Mouse (Mus musculus): ENCODE results near the gene Rpusd3.

Gene Rpusd3

DNA sequence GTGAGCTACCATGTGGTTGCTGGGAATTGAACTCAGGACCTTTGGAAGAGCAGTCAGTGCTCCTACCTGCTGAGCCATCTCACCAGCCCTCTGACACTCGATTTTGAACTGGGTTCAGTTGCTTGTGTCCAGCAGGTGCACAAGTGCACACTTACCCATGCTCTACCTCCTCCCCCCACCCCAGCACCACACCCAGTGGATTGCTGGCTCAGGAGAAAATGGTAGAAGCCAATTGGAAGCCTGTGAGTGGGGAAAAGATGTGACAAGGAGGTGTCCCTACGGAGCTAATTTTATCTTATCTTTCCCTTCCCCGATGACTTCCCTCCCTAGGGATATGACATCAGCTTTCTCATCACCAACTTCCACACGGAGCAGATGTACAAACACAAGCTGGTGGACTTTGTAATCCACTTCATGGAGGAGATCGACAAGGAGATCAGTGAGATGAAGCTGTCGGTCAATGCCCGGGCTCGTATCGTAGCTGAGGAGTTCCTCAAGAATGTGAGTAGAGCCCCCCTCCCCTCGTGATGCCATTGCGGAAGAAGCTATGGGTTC lies 33.9 kb downstream of the Rpusd3 start:
- DNase-seq: no peak

DNA sequence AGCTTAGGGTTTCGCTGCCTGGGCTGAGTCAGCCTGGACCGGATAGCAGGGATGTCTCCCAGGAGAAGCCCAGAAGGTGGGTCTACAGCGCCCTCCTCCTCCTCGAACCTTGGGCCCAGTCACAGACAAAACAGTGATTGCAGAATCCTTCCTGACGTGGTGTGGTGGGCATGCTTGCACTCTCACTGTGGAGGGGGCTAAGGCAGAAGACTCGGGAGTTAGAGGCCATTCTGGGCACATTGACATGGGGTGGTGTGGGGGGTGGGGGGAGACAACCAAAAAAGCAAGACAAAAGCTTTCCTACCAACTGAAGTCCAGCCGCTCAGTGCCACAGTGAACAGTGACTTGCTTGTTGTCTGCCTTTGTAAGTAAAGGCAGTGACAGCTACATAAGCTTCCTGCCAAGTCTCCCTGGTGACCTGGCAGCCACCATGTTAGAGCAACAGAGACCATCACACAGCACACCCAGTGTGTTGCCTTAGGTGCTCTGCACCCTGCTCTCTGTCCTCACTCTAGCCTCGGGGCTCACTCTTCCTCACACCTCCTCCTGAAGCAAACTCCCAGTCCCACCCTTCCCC lies 34.7 kb downstream of the Rpusd3 start:
- no peak for DNase-seq

DNA sequence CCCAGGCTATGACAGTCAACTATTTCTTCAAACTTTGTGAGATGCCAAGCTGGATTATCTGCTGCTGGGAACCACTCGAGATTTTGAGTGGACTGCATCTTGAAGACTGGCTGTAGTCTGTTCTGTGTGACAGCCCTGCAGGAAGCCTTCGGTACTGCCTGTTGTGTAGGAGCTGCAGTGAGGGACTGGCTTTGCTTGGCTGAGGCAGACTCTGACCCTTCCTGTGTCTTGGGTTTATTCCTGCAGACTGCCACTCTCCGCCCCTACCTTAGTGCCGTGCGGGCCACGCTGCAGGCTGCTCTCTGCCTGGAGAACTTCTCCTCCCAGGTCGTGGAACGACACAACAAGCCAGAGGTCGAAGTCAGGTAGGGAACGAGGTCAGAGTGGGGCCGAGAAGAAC lies 38.7 kb downstream of the Rpusd3 start:
- DNase-seq: no peak

DNA sequence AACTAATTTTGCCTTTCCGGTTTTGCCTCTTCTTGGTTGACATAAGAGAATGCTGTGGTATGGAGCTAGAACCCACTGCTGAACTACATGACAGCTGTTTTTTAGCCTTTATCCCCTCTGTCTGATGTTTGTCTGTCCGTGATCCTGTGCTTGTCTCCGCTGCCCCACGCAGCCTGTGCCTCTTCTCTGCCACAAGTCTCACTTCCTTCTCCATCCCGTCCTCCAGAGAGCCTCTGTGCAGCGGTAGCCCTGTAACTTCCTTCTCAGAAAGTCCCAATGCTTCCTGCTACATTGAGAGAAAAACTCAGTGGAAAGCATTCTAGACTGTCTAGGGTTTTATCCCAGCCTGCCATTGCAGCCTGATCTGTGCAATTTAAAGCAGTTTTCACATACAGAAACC lies 39.9 kb downstream of the Rpusd3 start:
- no peak for DNase-seq

DNA sequence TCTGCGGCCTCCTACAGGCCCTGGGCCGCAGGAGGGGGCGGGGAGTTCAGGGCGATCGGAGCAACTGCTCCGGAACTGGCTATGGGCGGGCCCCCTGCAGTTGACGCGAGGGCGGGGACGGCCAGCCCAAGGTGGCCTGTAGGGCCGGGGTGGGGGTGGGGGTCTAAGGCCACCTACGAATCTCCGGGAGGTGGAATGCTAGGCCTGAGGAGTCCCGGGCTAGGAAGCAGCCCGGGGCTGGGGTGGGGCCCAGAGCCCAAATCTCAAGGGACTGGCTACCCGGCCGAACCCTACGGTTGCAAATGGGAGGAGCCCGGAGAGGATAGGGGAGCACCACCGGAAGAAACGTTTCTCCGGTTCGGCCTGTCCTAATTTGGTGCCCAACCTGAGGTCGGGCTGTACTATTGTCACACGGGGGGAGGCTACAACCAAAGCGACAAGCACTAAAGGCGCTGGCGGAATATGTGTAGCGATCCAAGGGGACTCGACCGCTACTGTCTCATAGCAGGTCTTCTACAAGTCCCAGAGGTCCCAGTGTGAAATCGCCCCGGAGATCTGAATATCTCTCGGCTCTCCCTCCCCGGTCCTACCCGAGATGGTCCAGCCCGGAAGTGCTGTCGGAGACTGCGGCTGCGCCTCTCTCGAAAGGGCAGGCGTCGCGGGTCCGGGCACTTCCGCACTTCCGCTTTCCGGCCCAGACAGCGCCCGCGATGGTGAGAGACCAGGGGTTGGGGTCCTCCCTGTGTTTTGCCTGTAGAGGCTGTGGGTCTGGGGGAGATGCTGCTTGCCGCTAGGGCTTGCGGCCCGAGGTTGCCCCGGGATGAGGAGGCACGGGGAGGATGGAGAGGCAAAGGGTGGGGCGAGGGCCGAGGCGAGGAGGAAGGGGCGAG lies 41.4 kb downstream of the Rpusd3 start, which contains the start of the genes Tada3 and Arpc4:
Gene Tada3 (minus strand): TSS at position 388 of the 890 bp plus-strand sequence.
Gene Arpc4 (plus strand): TSS at position 620 of the 890 bp plus-strand sequence.
- DNase-seq: peak; percentile 89 to 92

DNA sequence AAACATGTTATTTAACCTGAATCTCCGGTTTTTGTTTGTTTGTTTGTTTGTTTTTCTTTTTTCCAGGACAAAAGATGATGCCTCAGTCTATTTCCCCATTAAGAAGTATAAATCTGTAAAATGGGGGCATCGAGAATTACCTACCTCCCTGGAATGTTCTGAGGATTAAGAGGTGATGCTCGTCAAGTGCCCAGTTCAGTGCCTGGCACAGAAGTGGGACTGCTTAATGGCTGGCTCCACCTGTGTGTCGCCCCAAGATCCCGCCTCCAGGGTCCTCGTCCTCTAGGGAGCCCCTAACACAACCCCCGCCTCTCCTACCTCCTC lies 42.0 kb downstream of the Rpusd3 start:
- DNase-seq: no peak

DNA sequence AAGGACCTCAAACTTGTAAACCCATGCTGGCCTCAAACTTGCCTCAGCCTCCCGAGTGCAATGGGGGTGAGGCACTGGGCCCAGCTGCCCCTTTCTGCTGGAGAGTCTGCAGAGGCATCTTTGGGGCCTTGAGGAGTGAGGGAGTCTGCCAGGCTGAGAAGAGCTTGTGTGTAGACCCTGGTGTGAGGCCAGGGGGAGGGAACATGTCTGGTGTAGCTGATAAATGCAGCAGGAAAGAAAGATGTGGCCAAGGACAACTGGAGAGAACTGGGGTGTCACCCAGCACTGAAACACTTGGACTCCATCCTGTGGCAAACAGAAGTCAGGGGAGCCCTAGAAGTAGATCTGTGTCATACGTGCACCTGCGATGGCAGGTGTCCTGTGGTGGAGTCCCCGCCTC lies 45.6 kb downstream of the Rpusd3 start:
- no peak for DNase-seq

DNA sequence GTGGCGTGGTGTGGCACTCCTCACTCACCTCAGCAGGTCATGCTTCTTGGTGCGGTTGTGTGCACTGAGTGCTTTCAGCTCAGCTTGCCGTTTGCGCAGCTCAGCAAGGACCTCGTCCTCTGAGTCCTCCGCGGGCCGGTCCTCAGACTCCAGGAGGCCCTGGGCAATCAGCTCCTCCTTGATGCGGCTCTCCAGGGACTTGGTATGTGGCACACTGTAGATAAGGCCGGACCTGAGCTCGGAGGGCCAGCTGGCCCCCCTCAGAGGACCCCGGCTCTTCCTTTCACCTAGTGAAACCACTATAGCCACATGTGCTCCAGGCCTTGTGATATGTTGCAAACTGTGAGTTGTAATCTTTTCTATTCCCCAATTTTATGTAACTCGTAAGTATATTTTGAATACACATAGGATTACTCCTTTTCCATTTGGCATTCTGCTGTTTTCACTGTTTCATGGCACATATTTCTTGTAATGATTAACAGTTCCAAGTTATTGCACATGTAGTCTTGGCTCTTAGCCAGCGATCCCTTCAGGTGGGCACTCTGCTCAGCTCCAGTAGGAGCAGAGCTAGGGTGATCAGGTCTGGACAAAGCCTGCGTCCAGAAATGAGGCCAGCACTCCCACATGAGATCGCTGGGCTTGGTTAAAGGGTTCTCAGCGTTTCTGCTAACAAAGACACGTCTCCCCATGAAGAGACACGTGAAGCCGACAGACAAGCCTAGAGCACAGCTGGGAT lies 48.8 kb downstream of the Rpusd3 start:
- no peak for DNase-seq

DNA sequence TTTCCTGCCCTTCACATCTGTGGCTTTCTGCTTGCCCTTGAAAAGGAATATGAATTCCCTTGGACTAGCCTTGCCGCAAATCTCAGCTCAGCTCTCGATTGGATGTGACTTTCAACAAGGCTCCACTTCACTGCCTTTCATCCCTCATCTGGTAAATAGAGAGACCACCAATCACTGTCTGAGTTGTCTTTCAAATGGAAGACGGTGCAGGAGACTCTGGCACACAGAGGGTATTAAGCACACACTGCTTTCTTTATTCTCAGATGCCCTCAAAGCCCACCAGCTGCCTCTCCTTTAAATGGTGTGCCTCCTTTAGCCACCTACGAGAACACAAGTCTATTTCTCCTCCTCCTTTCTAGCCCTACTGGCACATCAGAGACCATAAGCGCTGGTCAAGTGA lies 50.6 kb downstream of the Rpusd3 start:
- no peak for DNase-seq

DNA sequence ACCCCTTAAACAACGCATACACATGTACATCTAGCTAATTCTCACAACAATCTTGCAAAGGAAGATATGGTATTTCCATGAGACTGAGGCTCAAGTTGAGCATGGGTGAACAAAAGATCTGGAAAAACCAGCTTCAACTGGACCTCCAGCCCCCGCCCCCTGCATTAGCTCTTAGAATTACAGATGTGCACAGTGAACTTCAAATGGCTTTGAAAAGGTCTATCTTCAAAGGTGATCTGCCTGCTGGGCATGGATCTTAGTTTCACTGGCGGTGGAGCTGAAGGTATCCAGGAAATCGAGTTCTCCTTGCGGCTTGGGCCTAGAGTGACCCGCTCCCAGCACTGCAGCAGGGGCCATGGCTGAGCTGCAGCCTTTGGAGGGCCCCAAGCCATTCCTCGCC lies 51.0 kb downstream of the Rpusd3 start:
- DNase-seq: no peak

DNA sequence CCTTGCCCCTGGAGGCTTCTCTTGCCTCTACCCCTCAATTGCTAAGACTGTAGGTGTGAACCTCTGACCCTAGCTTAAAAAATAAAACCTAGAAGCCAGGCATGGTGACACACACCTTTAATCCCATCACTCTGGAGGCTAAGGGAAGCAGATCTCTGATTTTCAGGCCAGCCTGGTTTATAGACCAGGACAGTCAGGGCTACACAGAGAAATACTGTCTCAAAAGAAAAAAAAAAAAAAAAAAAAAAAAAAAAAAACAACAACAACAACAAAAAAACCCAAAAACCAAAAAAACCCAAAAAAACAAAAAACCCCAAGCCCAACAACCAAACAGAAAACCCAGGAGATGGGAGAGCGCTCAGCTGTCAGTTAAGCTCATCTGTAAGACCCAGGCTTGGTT lies 51.6 kb downstream of the Rpusd3 start:
- DNase-seq: no peak

DNA sequence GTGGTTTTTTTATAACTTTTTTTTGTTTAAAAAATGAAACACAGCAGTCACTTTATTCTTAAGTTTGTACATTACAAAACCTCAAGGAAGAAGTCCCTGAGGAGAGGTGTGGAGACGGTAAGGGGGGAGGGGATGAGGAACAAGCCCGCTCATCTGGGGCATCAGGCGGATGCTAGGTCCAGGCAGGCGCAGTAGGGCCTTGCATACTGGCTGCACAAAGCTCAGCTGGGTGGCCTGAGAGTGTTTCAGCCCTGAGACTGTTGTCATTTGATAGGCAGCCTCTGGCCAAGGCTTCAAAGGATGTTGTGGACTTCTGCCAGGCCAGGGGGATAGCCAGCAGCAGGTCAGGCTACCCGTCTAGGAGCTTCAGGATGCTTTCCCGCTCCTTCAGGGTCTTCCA lies 52.5 kb downstream of the Rpusd3 start:
- DNase-seq: no peak
